Mouse (Mus musculus): ENCODE measurements around the gene Pawr.

- no peak for TF ChIP-seq CTCF (IDR thresholded peaks at IDR 0.05; ENCODE audit: low read depth)
- no peak for TF ChIP-seq EP300 (IDR thresholded peaks at IDR 0.05; ENCODE audit: low read depth)
Measured at GRCm38 (mm10) chr10:108375796-108376195, 43.9 kb downstream of the Pawr start.

All from heart, postnatal 0 days (tissue).